Mouse (Mus musculus) MEL (cell line): ENCODE results near the gene Prdm9.

ENCODE experiments used
- POLR2A ChIP-seq, 2 experiments: IDR thresholded peaks; 2 replicates each; pipeline ENCODE4 v1.6.1; 2011 to 2012; ENCODE audit warnings: low read length in 2 of 2, mild to moderate bottlenecking in 2 of 2, control low read depth in 1 of 2, improper control_type of control experiment in 1 of 2, low read depth in 1 of 2, moderate library complexity in 1 of 2; ENCODE audit not compliant: control insufficient read depth in 1 of 2, insufficient read depth in 1 of 2, poor library complexity in 1 of 2
- ZNF384 ChIP-seq: IDR thresholded peaks from 2 replicates; pipeline ENCODE4 v1.6.1; 2012; ENCODE audit warnings: low read depth, mild to moderate bottlenecking, inconsistent platforms, low read length, improper control_type of control experiment

- TF ChIP-seq ZNF384 (no peak), POLR2A (IDR thresholded peaks at IDR 0.05; ENCODE audit: control insufficient read depth in 1 of 2, insufficient read depth in 1 of 2, low read depth in 1 of 2, low read length in 2 of 2, poor library complexity in 1 of 2) (no peak)
Observed at GRCm38 (mm10) chr17:15535943-15536342, 28.2 kb downstream of the Prdm9 start.
